Mouse (Mus musculus): ENCODE data around the gene Foxn3. TPM values are rescaled to one million over a fixed set of nuclear protein-coding genes. Genes with fewer than 3 reads are reported as not detected.

The Foxn3 gene
- polyA plus RNA-seq, 1 experiment from 2014 or later, result 65.2 TPM

DNA sequence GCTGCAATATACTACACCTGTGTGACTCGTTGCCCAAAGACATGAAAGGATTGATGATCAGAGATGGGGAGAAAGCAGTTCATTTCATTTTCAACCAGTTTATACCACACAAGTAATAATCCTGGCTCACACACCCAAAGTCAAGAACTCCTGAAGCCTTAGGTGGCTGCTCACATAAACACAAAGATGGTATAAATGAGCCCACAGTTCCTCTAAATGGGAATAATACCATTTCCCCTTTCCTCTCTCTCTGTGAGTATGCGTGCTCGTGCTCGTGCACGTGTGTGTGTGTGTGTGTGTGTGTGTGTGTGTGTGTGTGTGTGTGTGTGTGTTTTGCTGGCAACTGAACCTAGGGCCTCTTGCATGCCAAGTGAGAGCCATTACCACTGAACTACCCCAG lies 51.7 kb downstream of the Foxn3 start:
- no peak overlapping the region for H3K4me3 ChIP-seq
- H3K27ac ChIP-seq, result no peak overlapping the region
- no peaks in the 10 kb centered on the region for H3K9me3 ChIP-seq
- H3K4me1 ChIP-seq, result 0 out of 2 replicates have a peak, but pooled peaks cover 3% of the 10 kb centered on the region
- DNase-seq (ENCODE audit: low spot score), result no peak
- no peaks in the 10 kb centered on the region for H3K36me3 ChIP-seq
- 91% methylated on average over 5 of the region's 5 CpGs for WGBS
- no peaks in the 10 kb centered on the region for H3K27me3 ChIP-seq (ENCODE audit: insufficient read depth, poor library complexity, severe bottlenecking)

DNA sequence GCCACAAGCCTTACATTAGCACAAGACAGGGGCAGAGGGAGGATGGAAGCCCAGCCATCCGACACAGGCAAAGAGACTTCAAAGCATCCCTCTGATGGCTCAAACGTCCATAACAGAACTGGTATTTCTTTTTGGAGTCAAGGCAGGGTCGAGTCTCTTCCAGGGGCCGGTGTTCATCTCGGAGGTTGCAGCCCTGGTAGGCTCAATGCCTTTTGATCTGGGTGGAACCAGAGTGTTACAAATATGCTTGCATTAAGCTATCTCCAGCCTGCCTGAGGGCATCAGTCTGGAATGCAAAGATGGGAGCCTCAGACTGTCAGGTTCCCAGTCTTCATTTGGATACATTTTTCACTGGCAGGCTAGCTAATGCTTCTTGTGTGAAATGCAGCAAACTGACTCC lies 52.6 kb downstream of the Foxn3 start:
- H3K36me3 ChIP-seq, result no peaks in the 10 kb centered on the region
- H3K4me1 ChIP-seq, result 0 out of 2 replicates have a peak, but pooled peaks cover 3% of the 10 kb centered on the region
- no peak for DNase-seq (ENCODE audit: low spot score)
- no peaks in the 10 kb centered on the region for H3K27me3 ChIP-seq (ENCODE audit: insufficient read depth, poor library complexity, severe bottlenecking)
- no peak overlapping the region for H3K27ac ChIP-seq
- H3K4me3 ChIP-seq, result no peak overlapping the region
- WGBS, result 51% methylated on average over 5 of the region's 5 CpGs
- H3K9me3 ChIP-seq, result no peaks in the 10 kb centered on the region

DNA sequence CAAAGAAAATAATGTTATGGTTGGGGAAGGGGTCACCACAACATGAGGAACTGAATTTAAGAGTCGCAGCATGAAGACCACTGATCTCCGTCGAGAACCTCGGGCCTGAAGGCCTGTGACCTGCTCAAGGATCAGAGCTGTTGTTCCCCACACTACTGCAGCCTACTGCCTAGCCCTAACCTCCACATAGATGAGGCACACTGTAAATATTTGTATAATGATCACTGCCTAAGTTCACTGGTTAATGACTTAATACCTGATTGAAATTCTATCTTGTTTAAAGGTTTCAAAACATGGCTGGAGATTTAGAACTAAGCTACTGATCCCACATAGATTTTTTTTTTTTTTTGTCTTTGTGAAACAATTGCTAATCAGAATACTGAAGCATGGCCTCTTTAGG lies 61.2 kb downstream of the Foxn3 start:
- Histone ChIP-seq H3K4me3 (no peak overlapping the region), H3K36me3 (no peaks in the 10 kb centered on the region), H3K4me1 (peaks cover under 1% of the 10 kb centered on the region; the same call in 1 of the 2 replicates), H3K27me3 (ENCODE audit: insufficient read depth, poor library complexity, severe bottlenecking) (no peaks in the 10 kb centered on the region), H3K27ac (no peak overlapping the region), H3K9me3 (no peaks in the 10 kb centered on the region)
- DNase-seq (ENCODE audit: low spot score), result no peak
- WGBS, result 88% methylated on average over 4 of the region's 4 CpGs

DNA sequence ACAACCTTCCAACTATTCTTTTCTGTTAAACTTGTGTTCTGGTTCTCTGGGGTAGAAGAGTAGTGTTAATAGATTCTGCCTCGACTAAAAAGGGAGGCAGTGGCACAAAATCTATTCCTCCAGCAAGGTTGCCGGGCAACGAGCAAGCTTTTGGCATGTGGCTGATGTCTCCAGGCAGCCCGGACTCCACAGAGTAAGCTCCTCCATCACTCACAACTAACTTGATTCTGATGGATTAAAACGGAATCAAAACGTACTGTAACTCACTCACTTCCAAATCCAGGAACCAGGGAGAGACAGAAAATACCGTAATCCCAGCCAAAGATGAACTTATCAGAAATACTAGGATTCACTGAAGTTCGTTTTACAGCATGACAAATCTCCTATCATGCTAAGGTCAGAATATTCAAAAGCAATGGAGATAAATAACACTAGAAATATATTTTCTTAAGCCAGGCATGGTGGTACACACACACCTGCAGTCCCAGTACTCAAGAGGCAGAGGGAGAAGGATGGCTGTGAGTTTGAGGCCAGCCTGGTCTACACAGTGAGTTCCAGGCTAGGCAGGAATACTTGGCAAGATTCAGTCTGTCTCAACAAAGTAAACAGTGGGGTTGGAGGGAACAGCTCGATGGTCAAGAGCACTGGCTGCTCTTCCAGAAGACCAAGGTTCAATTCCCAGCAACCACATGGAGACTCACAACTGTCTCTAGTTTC lies 64.2 kb downstream of the Foxn3 start:
- Histone ChIP-seq H3K4me3 (no peak overlapping the region), H3K4me1 (peaks cover 2% of the 10 kb centered on the region; the same call in 1 of the 2 replicates), H3K9me3 (no peaks in the 10 kb centered on the region), H3K36me3 (no peaks in the 10 kb centered on the region), H3K27ac (no peak overlapping the region), H3K27me3 (ENCODE audit: insufficient read depth, poor library complexity, severe bottlenecking) (no peaks in the 10 kb centered on the region)
- WGBS, result 70% methylated on average over 9 of the region's 9 CpGs
- DNase-seq (ENCODE audit: low spot score), result no peak

DNA sequence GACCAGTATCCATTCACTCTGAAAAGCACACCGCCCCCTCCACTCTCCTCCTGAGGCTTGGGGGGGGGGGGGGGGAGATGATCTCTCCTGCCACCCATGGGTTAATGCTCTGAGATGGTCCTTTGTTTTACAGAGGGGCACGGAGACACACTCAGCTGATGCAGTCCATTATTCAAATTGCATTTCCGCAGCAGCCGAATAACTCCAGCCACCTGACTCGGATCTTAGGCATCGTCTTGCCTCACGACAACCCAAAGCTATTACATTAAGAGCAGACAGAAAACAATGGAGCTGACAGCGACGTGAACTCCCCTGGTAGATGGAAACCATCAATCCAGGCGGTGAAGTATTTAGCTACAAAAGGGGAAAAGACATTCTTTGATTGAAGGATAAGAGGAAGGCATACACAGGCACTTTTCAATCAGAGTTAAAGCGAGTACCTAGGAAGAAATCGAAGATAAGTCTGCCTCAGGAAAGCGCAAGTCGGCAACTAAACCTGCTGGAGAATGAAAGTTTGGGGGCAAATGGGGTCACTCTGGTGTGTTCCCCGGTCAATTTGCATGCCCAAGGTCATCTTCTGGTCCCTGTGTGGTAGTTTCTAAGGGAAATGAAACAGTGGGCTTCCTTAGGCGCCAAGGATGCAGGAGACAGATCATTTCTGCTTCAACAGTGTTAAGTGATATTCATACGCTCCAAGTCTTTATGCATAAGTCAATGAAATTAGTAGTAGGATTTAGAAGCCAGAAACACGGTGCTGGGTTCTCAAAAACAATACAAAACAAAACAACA lies 65.0 kb downstream of the Foxn3 start:
- H3K36me3 ChIP-seq, result no peaks in the 10 kb centered on the region; the same call in 1 of the 2 replicates
- no peaks in the 10 kb centered on the region for H3K9me3 ChIP-seq
- 65% methylated on average over 18 of the region's 18 CpGs for WGBS
- peaks cover 2% of the 10 kb centered on the region; the same call in 1 of the 2 replicates for H3K4me1 ChIP-seq
- no peak for DNase-seq (ENCODE audit: low spot score)
- no peaks in the 10 kb centered on the region for H3K27me3 ChIP-seq (ENCODE audit: insufficient read depth, poor library complexity, severe bottlenecking)
- H3K4me3 ChIP-seq, result no peak overlapping the region
- no peak overlapping the region for H3K27ac ChIP-seq

DNA sequence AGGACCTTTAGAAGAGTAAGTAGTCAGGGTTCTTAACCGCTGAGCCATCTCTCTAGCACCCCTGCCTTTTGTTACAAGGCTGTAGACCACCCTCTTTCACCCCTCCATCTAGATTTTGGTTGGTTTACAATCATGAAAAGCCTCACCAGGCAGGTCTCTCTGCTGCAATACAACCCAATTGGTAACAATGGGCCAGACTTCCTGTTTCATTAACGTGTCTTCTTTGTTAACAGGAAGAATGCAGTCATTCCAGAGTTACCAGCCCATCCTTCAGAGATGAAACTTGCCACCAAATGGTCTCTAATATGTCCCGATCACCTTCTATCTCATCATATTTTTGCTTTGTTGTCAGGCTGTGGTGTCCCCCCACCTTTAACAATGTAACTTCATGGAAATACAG lies 66.4 kb downstream of the Foxn3 start:
- peaks cover 2% of the 10 kb centered on the region; the same call in 1 of the 2 replicates for H3K4me1 ChIP-seq
- H3K9me3 ChIP-seq, result no peaks in the 10 kb centered on the region
- H3K4me3 ChIP-seq, result no peak overlapping the region
- WGBS, result 76% methylated on average over 3 of the region's 3 CpGs
- H3K27ac ChIP-seq, result no peak overlapping the region
- DNase-seq (ENCODE audit: low spot score), result no peak
- H3K27me3 ChIP-seq (ENCODE audit: insufficient read depth, poor library complexity, severe bottlenecking), result no peaks in the 10 kb centered on the region
- no peaks in the 10 kb centered on the region; the same call in 1 of the 2 replicates for H3K36me3 ChIP-seq

DNA sequence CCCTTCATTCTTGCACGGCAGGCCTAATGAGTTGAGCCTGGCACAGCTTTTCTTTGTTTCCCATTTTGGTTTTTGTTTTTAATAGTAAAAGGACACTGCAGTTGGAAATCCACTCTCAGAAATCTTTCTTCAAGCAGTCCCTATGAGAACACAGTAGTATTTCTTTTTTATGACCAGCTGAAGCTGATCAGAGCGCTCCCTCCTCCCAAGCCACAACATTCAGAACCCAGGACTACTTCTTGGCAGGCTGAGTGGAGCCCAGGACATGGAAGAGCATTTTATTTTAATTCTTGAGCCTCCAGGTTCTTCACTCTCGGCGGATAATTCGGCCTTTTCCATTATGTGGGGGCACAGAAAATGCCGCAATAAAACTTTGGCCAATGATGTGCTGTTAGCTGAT lies 73.2 kb downstream of the Foxn3 start:
- DNase-seq (ENCODE audit: low spot score), result no peak
- H3K27ac ChIP-seq, result no peak overlapping the region
- 94% methylated on average over 6 of the region's 6 CpGs for WGBS
- H3K4me1 ChIP-seq, result no peaks in the 10 kb centered on the region
- no peaks in the 10 kb centered on the region; the same call in 1 of the 2 replicates for H3K36me3 ChIP-seq
- no peaks in the 10 kb centered on the region for H3K27me3 ChIP-seq (ENCODE audit: insufficient read depth, poor library complexity, severe bottlenecking)
- no peak overlapping the region for H3K4me3 ChIP-seq
- no peaks in the 10 kb centered on the region for H3K9me3 ChIP-seq

DNA sequence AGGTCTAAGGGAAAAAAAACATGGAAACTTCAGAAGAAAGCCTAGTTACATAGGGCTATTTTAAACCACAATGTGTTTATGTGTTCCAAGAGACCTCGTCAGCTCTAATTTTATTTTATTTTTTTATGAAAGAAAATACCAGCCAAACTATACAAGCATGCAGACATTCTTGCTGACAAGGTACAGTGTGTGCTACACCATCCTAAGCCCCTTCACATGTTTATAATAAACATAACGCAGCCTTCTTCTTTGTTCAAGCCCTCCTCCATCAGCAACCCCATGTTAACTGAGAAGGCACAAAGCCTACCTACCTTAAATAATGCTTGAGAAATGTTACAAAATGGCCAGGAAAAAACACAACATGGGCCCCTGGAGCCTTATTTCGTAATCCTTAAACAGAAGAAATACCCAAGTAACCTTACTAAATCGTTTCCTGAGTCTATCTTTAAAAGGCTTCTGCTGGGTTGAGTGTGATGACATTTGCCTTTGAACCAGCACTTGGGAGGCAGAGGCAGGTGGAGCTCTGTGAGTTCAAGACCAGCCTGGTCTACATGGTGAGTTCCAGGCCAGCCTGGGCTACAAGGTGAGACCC lies 74.3 kb downstream of the Foxn3 start:
- WGBS, result 86% methylated on average over 4 of the region's 4 CpGs
- Histone ChIP-seq H3K4me1 (no peaks in the 10 kb centered on the region), H3K9me3 (no peaks in the 10 kb centered on the region), H3K27me3 (ENCODE audit: insufficient read depth, poor library complexity, severe bottlenecking) (no peaks in the 10 kb centered on the region), H3K4me3 (no peak overlapping the region), H3K27ac (no peak overlapping the region), H3K36me3 (no peaks in the 10 kb centered on the region; the same call in 1 of the 2 replicates)
- no peak for DNase-seq (ENCODE audit: low spot score)

DNA sequence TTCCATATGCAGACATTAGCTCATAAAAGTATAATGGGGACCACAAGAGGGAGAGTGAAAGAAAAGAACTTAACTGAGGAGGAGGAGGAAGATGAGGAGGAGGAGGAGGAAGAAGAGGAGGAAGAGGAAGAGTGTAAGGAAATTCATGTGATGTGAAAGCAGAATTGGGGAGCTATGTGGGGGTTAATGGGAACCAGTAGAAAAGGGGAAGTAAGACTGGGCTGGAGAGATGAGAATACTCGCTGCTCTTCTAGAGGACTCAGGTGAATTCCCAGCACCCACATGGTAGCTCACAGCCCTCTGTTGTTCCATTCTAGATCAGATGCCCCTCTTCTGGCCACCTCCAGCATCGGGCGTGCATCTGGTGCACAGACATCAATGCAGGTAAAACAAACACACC lies 83.0 kb downstream of the Foxn3 start:
- DNase-seq (ENCODE audit: low spot score), result no peak
- Histone ChIP-seq H3K27ac (no peak overlapping the region), H3K36me3 (peaks cover 23% of the 10 kb centered on the region), H3K4me3 (no peak overlapping the region), H3K9me3 (no peaks in the 10 kb centered on the region), H3K4me1 (no peaks in the 10 kb centered on the region), H3K27me3 (ENCODE audit: insufficient read depth, poor library complexity, severe bottlenecking) (no peaks in the 10 kb centered on the region)
- 86% methylated on average over 3 of the region's 3 CpGs for WGBS

DNA sequence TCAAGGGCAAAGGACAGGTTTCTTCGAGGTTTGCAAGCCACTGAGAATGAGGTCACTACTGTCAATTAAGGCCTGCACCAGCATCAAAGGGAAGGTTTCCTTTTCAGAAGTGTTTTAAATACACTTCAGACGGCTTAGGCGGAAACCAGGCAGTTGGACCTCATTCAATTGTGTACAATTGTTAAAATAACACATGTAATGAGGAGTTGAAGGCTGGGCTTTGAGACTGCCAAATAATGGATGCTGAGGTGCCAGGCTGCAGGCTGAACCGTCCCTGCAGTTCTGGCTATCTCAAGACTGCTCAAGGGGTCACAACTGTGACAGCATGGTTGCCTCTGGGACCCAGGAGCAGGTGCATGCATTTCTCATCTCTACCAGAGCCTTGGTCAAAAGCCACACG lies 89.2 kb downstream of the Foxn3 start:
- no peak for DNase-seq (ENCODE audit: low spot score)
- H3K36me3 ChIP-seq, result no peaks in the 10 kb centered on the region
- WGBS, result 57% methylated on average over 5 of the region's 5 CpGs
- H3K4me3 ChIP-seq, result no peak overlapping the region
- no peaks in the 10 kb centered on the region for H3K9me3 ChIP-seq
- H3K27me3 ChIP-seq (ENCODE audit: insufficient read depth, poor library complexity, severe bottlenecking), result no peaks in the 10 kb centered on the region
- peaks cover 17% of the 10 kb centered on the region; the same call in 1 of the 2 replicates for H3K4me1 ChIP-seq
- no peak overlapping the region for H3K27ac ChIP-seq

DNA sequence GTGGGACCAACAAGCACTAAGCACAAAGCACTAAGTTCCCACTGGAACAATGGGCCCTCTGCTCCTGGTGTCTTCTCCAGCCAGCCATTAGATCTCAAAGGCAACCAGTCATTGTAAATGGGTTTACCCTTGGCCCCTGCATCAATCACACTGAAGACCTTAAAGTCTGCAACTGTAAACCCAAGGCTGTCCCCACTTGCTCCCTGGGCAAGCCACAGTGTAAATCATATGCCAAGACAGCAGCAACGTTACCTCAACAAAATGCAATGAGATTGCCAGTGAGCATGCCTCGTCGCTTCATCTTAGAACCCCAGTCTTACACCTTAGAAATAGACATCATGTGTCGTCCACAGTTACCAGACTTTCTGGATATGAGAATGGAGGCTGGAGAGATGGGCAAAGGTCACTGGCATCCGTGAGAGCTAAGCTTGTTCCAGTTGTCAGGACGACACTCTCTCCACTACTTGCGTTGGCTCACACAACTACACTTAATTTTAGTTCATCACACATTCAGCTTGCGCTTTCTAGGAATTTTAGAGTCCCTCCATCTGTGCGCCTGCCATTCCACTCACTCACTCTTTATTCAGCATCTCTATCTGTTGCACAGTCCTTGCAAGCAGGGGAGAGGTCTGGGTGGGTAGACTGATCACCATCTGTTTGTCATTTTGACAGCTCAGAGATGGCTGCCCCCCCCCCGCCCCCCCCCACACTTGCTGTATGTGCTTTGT lies 89.8 kb downstream of the Foxn3 start:
- H3K9me3 ChIP-seq, result no peaks in the 10 kb centered on the region
- H3K4me1 ChIP-seq, result peaks cover 19% of the 10 kb centered on the region
- H3K27me3 ChIP-seq (ENCODE audit: insufficient read depth, poor library complexity, severe bottlenecking), result no peaks in the 10 kb centered on the region
- H3K4me3 ChIP-seq, result no peak overlapping the region
- no peak for DNase-seq (ENCODE audit: low spot score)
- 84% methylated on average over 10 of the region's 10 CpGs for WGBS
- H3K27ac ChIP-seq, result no peak overlapping the region
- H3K36me3 ChIP-seq, result no peaks in the 10 kb centered on the region

DNA sequence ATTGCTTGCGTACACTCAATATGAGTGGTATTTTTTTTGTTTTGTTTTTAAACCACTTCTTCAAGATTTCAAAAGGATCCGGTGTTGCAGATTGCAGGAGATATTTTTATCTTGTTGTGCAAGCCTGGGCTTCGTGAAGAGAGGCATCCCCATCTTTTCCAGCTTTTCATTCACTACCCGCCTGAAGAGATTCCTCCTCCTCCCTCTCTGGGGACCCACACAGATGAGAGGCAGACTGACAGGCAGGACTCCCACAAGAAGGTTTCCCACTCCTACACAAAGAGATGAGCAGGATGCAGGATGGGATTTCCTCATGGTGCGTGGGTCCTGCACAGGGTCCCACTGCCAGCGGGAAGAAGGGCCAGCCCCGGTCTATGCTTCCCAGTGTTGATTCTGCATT lies 92.0 kb downstream of the Foxn3 start:
- Histone ChIP-seq H3K9me3 (no peaks in the 10 kb centered on the region), H3K27ac (no peak overlapping the region), H3K27me3 (ENCODE audit: insufficient read depth, poor library complexity, severe bottlenecking) (no peaks in the 10 kb centered on the region), H3K4me3 (no peak overlapping the region), H3K4me1 (peaks cover 27% of the 10 kb centered on the region), H3K36me3 (no peaks in the 10 kb centered on the region)
- 79% methylated on average over 7 of the region's 7 CpGs for WGBS
- no peak for DNase-seq (ENCODE audit: low spot score)

All from heart, embryonic 10.5 days (tissue).